In genomic region chr4:98550116-98550515, GRCm38 (mm10) we compare ENCODE assay signal across 14 mouse cellular contexts.
"Had no signal": no experiment of that assay in that cellular context is flagged by ENCODE, and none has a peak within 500 bp of the region (broad histone marks: within the 10 kb centered on the region; RNA-seq: fewer than 3 reads in every experiment).

No protein-coding gene starts in this region.

- ATAC-seq: hindbrain, postnatal 0 days; liver, embryonic 12.5 days had no signal

- DNase-seq: gastrocnemius, postnatal 14 days; gastrocnemius, postnatal 36 days; heart, adult 18-20 months; heart, postnatal 10 days; kidney, adult 11 months; kidney, adult 2 months; kidney, adult 9 months; kidney, postnatal 14 days; kidney, postnatal 36 days; layer of hippocampus, adult 9-11 months; layer of hippocampus, postnatal 36 days; left cerebral cortex, postnatal 4 days had no signal
